Comparison of ENCODE assay signal across 46 mouse cellular contexts in genomic region chr12:72628751-72629150, GRCm38 (mm10). TPM values are rescaled to one million over a fixed set of nuclear protein-coding genes. Genes with fewer than 3 reads are reported as not detected.
"Had no signal": no experiment of that assay in that cellular context is flagged by ENCODE, and none has a peak within 500 bp of the region (broad histone marks: within the 10 kb centered on the region; RNA-seq: fewer than 3 reads in every experiment).

No protein-coding gene starts in this region.

- H3K27ac ChIP-seq: limb, embryonic 10.5 days; limb, embryonic 12.5 days; limb, embryonic 13.5 days; limb, embryonic 15.5 days; liver, embryonic 12.5 days; liver, embryonic 13.5 days; liver, embryonic 14.5 days; liver, embryonic 15.5 days; lung, embryonic 15.5 days; macrophage; midbrain, embryonic 10.5 days; midbrain, embryonic 12.5 days; midbrain, embryonic 13.5 days; midbrain, embryonic 15.5 days; neural tube, embryonic 12.5 days; neural tube, embryonic 13.5 days had no signal

- H3K9me3 ChIP-seq: limb, embryonic 10.5 days; limb, embryonic 12.5 days; limb, embryonic 13.5 days; limb, embryonic 15.5 days; liver, embryonic 12.5 days; liver, embryonic 13.5 days; liver, embryonic 15.5 days; lung, embryonic 15.5 days; midbrain, embryonic 10.5 days; midbrain, embryonic 12.5 days; midbrain, embryonic 13.5 days; midbrain, embryonic 15.5 days; neural tube, embryonic 12.5 days had no signal

- H3K9ac ChIP-seq: limb, embryonic 12.5 days; limb, embryonic 13.5 days; limb, embryonic 15.5 days; liver, embryonic 12.5 days; liver, embryonic 13.5 days; liver, embryonic 14.5 days; liver, embryonic 15.5 days; liver, postnatal 0 days; lung, embryonic 14.5 days; lung, embryonic 15.5 days; midbrain, embryonic 12.5 days; midbrain, embryonic 13.5 days; midbrain, embryonic 15.5 days; neural tube, embryonic 12.5 days; neural tube, embryonic 13.5 days had no signal

- DNase-seq: left cerebral cortex, postnatal 4 days; liver, embryonic 13.5 days; liver, postnatal 0 days; lung, adult 18-20 months; lung, adult 2 months; lung, embryonic 14.5 days; lung, postnatal 10 days; lung, postnatal 14 days; lung, postnatal 36 days; lung, postnatal 4 days; midbrain, embryonic 14.5 days had no signal

- H3K4me1 ChIP-seq: limb, embryonic 10.5 days; limb, embryonic 12.5 days; limb, embryonic 13.5 days; limb, embryonic 15.5 days; liver, embryonic 12.5 days; liver, embryonic 13.5 days; liver, embryonic 15.5 days; lung, embryonic 15.5 days; megakaryocyte, embryonic 14.5 days; midbrain, embryonic 10.5 days; midbrain, embryonic 12.5 days; midbrain, embryonic 13.5 days; midbrain, embryonic 15.5 days; neural tube, embryonic 12.5 days; neural tube, embryonic 13.5 days had no signal

- ATAC-seq: liver, embryonic 12.5 days; liver, postnatal 0 days; lung, postnatal 0 days; midbrain, embryonic 13.5 days; midbrain, embryonic 15.5 days; midbrain, embryonic 16.5 days had no signal

- H3K4me2 ChIP-seq: limb, embryonic 12.5 days; limb, embryonic 13.5 days; limb, embryonic 15.5 days; liver, embryonic 11.5 days; liver, embryonic 12.5 days; liver, embryonic 13.5 days; liver, embryonic 15.5 days; lung, embryonic 14.5 days; lung, embryonic 15.5 days; midbrain, embryonic 11.5 days; midbrain, embryonic 12.5 days; midbrain, embryonic 13.5 days; midbrain, embryonic 15.5 days; neural tube, embryonic 12.5 days; neural tube, embryonic 13.5 days had no signal

- H3K4me3 ChIP-seq: limb, embryonic 10.5 days; limb, embryonic 12.5 days; limb, embryonic 13.5 days; limb, embryonic 15.5 days; liver, embryonic 12.5 days; liver, embryonic 13.5 days; liver, embryonic 15.5 days; lung, embryonic 15.5 days; megakaryocyte, embryonic 14.5 days; midbrain, embryonic 10.5 days; midbrain, embryonic 12.5 days; midbrain, embryonic 13.5 days; midbrain, embryonic 15.5 days; myocyte; neural tube, embryonic 12.5 days; neural tube, embryonic 13.5 days had no signal

- H3K27me3 ChIP-seq: limb, embryonic 12.5 days; limb, embryonic 13.5 days; limb, embryonic 15.5 days; liver, embryonic 12.5 days; liver, embryonic 13.5 days; liver, embryonic 15.5 days; lung, embryonic 15.5 days; megakaryocyte, embryonic 14.5 days; midbrain, embryonic 12.5 days; midbrain, embryonic 13.5 days; midbrain, embryonic 15.5 days; neural tube, embryonic 12.5 days; neural tube, embryonic 13.5 days had no signal

- H3K36me3 ChIP-seq: limb, embryonic 10.5 days; limb, embryonic 12.5 days; limb, embryonic 13.5 days; limb, embryonic 15.5 days; liver, embryonic 12.5 days; liver, embryonic 13.5 days; liver, embryonic 15.5 days; lung, embryonic 15.5 days; midbrain, embryonic 10.5 days; midbrain, embryonic 12.5 days; midbrain, embryonic 13.5 days; midbrain, embryonic 15.5 days; neural tube, embryonic 12.5 days; neural tube, embryonic 13.5 days had no signal

RNA-seq across cellular contexts. Expression of gene Gm4756, which starts 20.7 kb away (rescaled TPM):
- total RNA-seq: left cerebral cortex, postnatal 10 days; left cerebral cortex, postnatal 14 days; left cerebral cortex, postnatal 25 days; left cerebral cortex, postnatal 36 days; left cerebral cortex, postnatal 4 days; megakaryocyte progenitor cell, adult 5-6 weeks; megakaryocyte, adult 5-6 weeks; megakaryocyte-erythroid progenitor cell, adult 5-6 weeks; midbrain, postnatal 0 days; monocyte, adult 5-6 weeks had no signal
- polyA plus RNA-seq: limb, embryonic 10.5 days; limb, embryonic 11.5 days; limb, embryonic 12.5 days; limb, embryonic 13.5 days; limb, embryonic 14.5 days; limb, embryonic 15.5 days; liver, embryonic 11.5 days; liver, embryonic 12.5 days; liver, embryonic 13.5 days; liver, embryonic 15.5 days; liver, embryonic 16.5 days; lung, embryonic 14.5 days; lung, embryonic 15.5 days; lung, embryonic 16.5 days; lung, postnatal 0 days; macrophage; midbrain, embryonic 10.5 days; midbrain, embryonic 11.5 days; midbrain, embryonic 12.5 days; midbrain, embryonic 13.5 days; midbrain, embryonic 14.5 days; midbrain, embryonic 15.5 days; midbrain, embryonic 16.5 days; midbrain, postnatal 0 days; myocyte; neural tube, embryonic 11.5 days; neural tube, embryonic 12.5 days; neural tube, embryonic 13.5 days had no signal
